Mouse (Mus musculus): ENCODE measurements around the gene Acad9. TPM values are rescaled to one million over a fixed set of nuclear protein-coding genes. Genes with fewer than 3 reads are reported as not detected.

The Acad9 gene
- total and polyA plus RNA-seq, 2 experiments from 2014 or later: 30.9 to 65.6 TPM

DNA sequence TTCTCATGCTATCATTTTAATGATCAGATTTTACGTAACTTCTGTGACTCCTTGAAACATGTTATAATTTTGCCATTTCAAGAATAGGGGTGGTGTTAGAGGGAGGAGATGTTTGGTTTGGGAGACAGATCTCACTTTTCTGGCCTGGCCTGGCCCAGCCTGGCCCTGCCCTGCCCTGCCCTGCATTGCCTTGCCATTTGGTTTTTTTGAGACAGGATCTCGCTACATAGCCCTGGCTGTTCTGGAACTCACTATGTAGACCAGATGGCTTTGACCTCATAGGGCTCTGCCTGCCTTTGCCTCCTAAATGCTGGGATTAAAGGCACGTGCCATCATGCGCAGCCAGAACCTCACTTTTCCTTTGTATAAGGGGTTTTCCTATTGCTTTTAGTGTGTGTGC, 4.7 kb downstream of the Acad9 start:
- Histone ChIP-seq H3K4me2 (ENCODE audit: low read depth, low read length, poor library complexity, severe bottlenecking) (no peak overlapping the region), H3K27me3 (ENCODE audit: insufficient read depth, low read length) (no peaks in the 10 kb centered on the region), H3K9ac (replicated peaks; ENCODE audit: low read length, poor library complexity, severe bottlenecking) (no peak overlapping the region), H3K27ac (ENCODE audit: low read depth, low read length) (no peak overlapping the region), H3K36me3 (ENCODE audit: insufficient read depth, low read length) (peaks cover 18% of the 10 kb centered on the region), H3K4me3 (ENCODE audit: low read depth, low read length) (no peak overlapping the region), H3K4me1 (ENCODE audit: insufficient read depth, low read length) (no peaks in the 10 kb centered on the region), H3K9me3 (ENCODE audit: low read length) (no peaks in the 10 kb centered on the region)
- no peak for ATAC-seq (ENCODE audit: low FRiP score)
- TF ChIP-seq CTCF (IDR thresholded peaks at IDR 0.05): no peak
- WGBS: 94% methylated on average over 4 of the region's 4 CpGs
- no peak for DNase-seq (ENCODE audit: low spot score)

DNA sequence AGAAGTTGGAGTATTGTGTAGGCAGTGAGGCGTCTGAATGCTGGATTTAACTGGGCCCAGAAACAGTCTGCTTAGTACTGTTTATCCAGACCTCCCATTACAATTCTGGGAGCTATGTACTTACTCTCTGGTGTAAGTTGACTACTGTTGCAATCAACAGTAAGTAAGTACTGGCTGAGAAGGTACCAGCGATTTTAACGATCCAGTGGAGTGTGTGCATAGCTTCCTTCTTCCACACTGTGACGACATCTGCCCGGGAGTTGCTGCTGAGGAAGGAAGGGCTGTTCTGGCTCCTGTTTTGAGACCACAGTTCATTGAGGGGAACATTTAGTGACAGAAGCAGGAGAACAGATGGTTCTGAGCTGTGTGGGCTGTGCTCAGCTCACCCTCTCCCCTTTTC, 5.3 kb downstream of the Acad9 start:
- Histone ChIP-seq H3K27me3 (ENCODE audit: insufficient read depth, low read length) (no peaks in the 10 kb centered on the region), H3K4me3 (ENCODE audit: low read depth, low read length) (no peak overlapping the region), H3K9me3 (ENCODE audit: low read length) (no peaks in the 10 kb centered on the region), H3K36me3 (ENCODE audit: insufficient read depth, low read length) (peaks cover 23% of the 10 kb centered on the region), H3K27ac (ENCODE audit: low read depth, low read length) (no peak overlapping the region), H3K4me1 (ENCODE audit: insufficient read depth, low read length) (no peaks in the 10 kb centered on the region), H3K4me2 (ENCODE audit: low read depth, low read length, poor library complexity, severe bottlenecking) (no peak overlapping the region), H3K9ac (replicated peaks; ENCODE audit: low read length, poor library complexity, severe bottlenecking) (no peak overlapping the region)
- DNase-seq (ENCODE audit: low spot score) (no peak), ATAC-seq (ENCODE audit: low FRiP score) (no peak)
- no peak for TF ChIP-seq CTCF (IDR thresholded peaks at IDR 0.05)
- 96% methylated on average over 5 of the region's 5 CpGs for WGBS

DNA sequence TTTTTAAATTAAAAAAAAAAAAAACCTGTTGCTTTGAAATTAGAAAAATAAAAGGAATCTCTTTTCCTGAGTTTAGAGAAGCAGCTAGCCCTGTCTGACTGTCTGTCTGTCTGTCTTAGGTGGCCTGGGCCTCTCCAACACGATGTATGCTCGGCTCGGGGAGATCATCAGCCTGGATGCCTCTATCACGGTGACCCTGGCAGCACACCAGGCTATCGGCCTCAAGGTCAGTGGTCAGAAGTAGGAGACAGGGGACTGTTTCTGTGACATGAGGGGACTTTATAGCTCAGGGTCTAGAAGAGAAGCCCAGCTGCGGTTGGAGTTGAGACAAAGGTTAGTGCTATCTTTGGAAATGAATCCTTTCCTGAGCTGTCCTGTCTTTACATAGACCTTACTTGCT, 8.5 kb downstream of the Acad9 start:
- Histone ChIP-seq H3K27ac (ENCODE audit: low read depth, low read length) (no peak overlapping the region), H3K4me2 (ENCODE audit: low read depth, low read length, poor library complexity, severe bottlenecking) (no peak overlapping the region), H3K4me3 (ENCODE audit: low read depth, low read length) (no peak overlapping the region), H3K27me3 (ENCODE audit: insufficient read depth, low read length) (no peaks in the 10 kb centered on the region), H3K4me1 (ENCODE audit: insufficient read depth, low read length) (no peaks in the 10 kb centered on the region), H3K9me3 (ENCODE audit: low read length) (no peaks in the 10 kb centered on the region), H3K9ac (replicated peaks; ENCODE audit: low read length, poor library complexity, severe bottlenecking) (no peak overlapping the region), H3K36me3 (ENCODE audit: insufficient read depth, low read length) (peaks cover 51% of the 10 kb centered on the region)
- DNase-seq (ENCODE audit: low spot score) (no peak), ATAC-seq (ENCODE audit: low FRiP score) (no peak)
- 95% methylated on average over 6 of the region's 6 CpGs for WGBS
- no peak for TF ChIP-seq CTCF (IDR thresholded peaks at IDR 0.05)

- Histone ChIP-seq H3K9ac (replicated peaks; ENCODE audit: low read length, poor library complexity, severe bottlenecking) (no peak overlapping the region), H3K4me2 (ENCODE audit: low read depth, low read length, poor library complexity, severe bottlenecking) (no peak overlapping the region), H3K36me3 (ENCODE audit: insufficient read depth, low read length) (peaks cover 64% of the 10 kb centered on the region), H3K27ac (ENCODE audit: low read depth, low read length) (no peak overlapping the region), H3K9me3 (ENCODE audit: low read length) (no peaks in the 10 kb centered on the region), H3K4me1 (ENCODE audit: insufficient read depth, low read length) (no peaks in the 10 kb centered on the region), H3K4me3 (ENCODE audit: low read depth, low read length) (no peak overlapping the region), H3K27me3 (ENCODE audit: insufficient read depth, low read length) (no peaks in the 10 kb centered on the region)
- no peak for DNase-seq (ENCODE audit: low spot score)
- no peak for ATAC-seq (ENCODE audit: low FRiP score)
- TF ChIP-seq CTCF (IDR thresholded peaks at IDR 0.05): no peak
- WGBS: 94% methylated on average over 6 of the region's 6 CpGs
Observed at GRCm38 (mm10) chr3:36075466-36075865, 9.7 kb downstream of the Acad9 start.

DNA sequence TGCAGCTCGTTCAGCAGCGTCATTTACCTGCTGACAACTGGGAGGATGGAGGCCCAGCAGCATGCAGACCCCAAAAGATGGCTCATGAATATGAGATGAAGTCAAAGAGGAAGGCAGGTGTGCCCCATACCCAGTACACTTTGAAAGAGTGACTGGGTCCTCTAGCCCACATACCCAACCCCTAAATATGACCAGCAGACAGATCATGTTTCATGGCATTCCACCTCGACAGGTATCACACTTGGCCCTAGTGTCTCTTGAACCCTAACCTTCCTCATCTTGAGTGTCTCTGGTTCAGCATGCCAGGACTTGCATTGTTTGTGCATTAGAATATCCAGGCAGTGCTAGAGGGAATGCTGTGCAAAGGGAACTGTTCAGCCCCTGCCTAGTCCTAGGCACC, 11.6 kb downstream of the Acad9 start:
- DNase-seq (ENCODE audit: low spot score) (no peak), ATAC-seq (ENCODE audit: low FRiP score) (no peak)
- Histone ChIP-seq H3K4me2 (ENCODE audit: low read depth, low read length, poor library complexity, severe bottlenecking) (no peak overlapping the region), H3K4me1 (ENCODE audit: insufficient read depth, low read length) (no peaks in the 10 kb centered on the region), H3K9me3 (ENCODE audit: low read length) (no peaks in the 10 kb centered on the region), H3K27me3 (ENCODE audit: insufficient read depth, low read length) (no peaks in the 10 kb centered on the region), H3K4me3 (ENCODE audit: low read depth, low read length) (no peak overlapping the region), H3K36me3 (ENCODE audit: insufficient read depth, low read length) (peaks cover 81% of the 10 kb centered on the region), H3K27ac (ENCODE audit: low read depth, low read length) (no peak overlapping the region), H3K9ac (replicated peaks; ENCODE audit: low read length, poor library complexity, severe bottlenecking) (no peak overlapping the region)
- no peak for TF ChIP-seq CTCF (IDR thresholded peaks at IDR 0.05)
- WGBS: 96% methylated on average over 3 of the region's 3 CpGs

DNA sequence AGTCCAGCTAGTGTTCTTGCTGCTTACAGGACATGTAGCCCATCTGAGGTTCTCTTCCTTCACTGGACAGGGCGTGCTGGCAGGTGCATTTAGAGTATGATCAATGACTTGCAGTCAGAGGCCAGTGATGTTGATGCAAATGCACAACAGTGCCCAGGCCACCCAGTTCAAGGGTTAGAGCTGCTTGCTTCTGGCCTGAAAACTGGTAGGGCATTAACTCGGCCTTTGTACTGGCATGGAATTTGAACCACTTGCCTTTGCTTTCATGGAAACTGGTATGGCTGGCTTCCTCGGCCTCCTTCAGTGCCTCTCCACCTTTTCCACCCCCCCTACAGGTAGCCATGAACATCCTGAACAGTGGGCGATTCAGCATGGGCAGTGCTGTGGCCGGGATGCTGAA, 14.1 kb downstream of the Acad9 start:
- DNase-seq (ENCODE audit: low spot score): no peak
- ATAC-seq (ENCODE audit: low FRiP score): no peak
- Histone ChIP-seq H3K9me3 (ENCODE audit: low read length) (no peaks in the 10 kb centered on the region), H3K27me3 (ENCODE audit: insufficient read depth, low read length) (no peaks in the 10 kb centered on the region), H3K27ac (ENCODE audit: low read depth, low read length) (no peak overlapping the region), H3K4me1 (ENCODE audit: insufficient read depth, low read length) (no peaks in the 10 kb centered on the region), H3K4me2 (ENCODE audit: low read depth, low read length, poor library complexity, severe bottlenecking) (no peak overlapping the region), H3K4me3 (ENCODE audit: low read depth, low read length) (no peak overlapping the region), H3K36me3 (ENCODE audit: insufficient read depth, low read length) (peaks cover 83% of the 10 kb centered on the region), H3K9ac (replicated peaks; ENCODE audit: low read length, poor library complexity, severe bottlenecking) (no peak overlapping the region)
- no peak for TF ChIP-seq CTCF (IDR thresholded peaks at IDR 0.05)
- 93% methylated on average over 5 of the region's 5 CpGs for WGBS

Measured in midbrain, postnatal 0 days (tissue).